Mouse (Mus musculus) liver, embryonic 16.5 days (tissue): ENCODE measurements around the gene Mpp4. TPM values are rescaled to one million over a fixed set of nuclear protein-coding genes. Genes with fewer than 3 reads are reported as not detected.
A peak's percentile ranks its signal among the peaks of the same experiment; 100 is the strongest.

ENCODE experiments used
- ATAC-seq: fragments of 200-750 bp; cut with Nextera tagmentation; 2 replicates; pipeline ENCODE4 v1.8.0; 2017; ENCODE audit warnings: low read depth, mild to moderate bottlenecking, moderate number of reproducible peaks, moderate library complexity
- H3K27ac ChIP-seq: fragments of 300-500 bp; sonication (generic); 2 replicates; pipeline ENCODE4 v1.5.1; 2014; ENCODE audit warnings: mild to moderate bottlenecking, low read length
- H3K27me3 ChIP-seq: fragments of 300-500 bp; sonication (generic); 2 replicates; pipeline ENCODE4 v1.6.1; 2014; ENCODE audit warnings: low read depth, low read length, mixed read lengths; ENCODE audit not compliant: control insufficient read depth, insufficient read depth
- H3K36me3 ChIP-seq: fragments of 300-500 bp; sonication (generic); 2 replicates; pipeline ENCODE4 v1.6.1; 2014; ENCODE audit warnings: mild to moderate bottlenecking; ENCODE audit not compliant: control insufficient read depth, insufficient read depth
- H3K4me1 ChIP-seq: fragments of 300-500 bp; sonication (generic); 2 replicates; pipeline ENCODE4 v1.6.1; 2014; ENCODE audit warnings: low read depth, low read length, mixed read lengths; ENCODE audit not compliant: control insufficient read depth
- H3K4me2 ChIP-seq: fragments of 300-500 bp; sonication (generic); 2 replicates; pipeline ENCODE4 v1.6.1; 2014; ENCODE audit warnings: low read depth, low read length, mixed read lengths
- H3K4me3 ChIP-seq: fragments of 300-500 bp; sonication (generic); 2 replicates; pipeline ENCODE4 v1.5.1; 2014; ENCODE audit warnings: low read depth, mild to moderate bottlenecking, low read length
- H3K9ac ChIP-seq: fragments of 300-500 bp; sonication (generic); 2 replicates; pipeline ENCODE4 v1.6.1; 2014; ENCODE audit warnings: low read depth, low read length
- H3K9me3 ChIP-seq: fragments of 300-500 bp; sonication (generic); replicated peaks from 2 replicates; pipeline ENCODE4 v1.6.1; 2016; ENCODE audit warnings: low read length; ENCODE audit not compliant: control insufficient read depth
- WGBS: fragments of 180-500 bp; shearing (Covaris S2); extraction: QIAGEN DNeasy Blood & Tissue Kit; methylation state at CpG from one replicate; pipeline ENCODE4 v1.1.7; 2014; ENCODE audit not compliant: insufficient replicate concordance; 5-methylcytosine and 5-hydroxymethylcytosine counted together
- polyA plus RNA-seq: library from polyadenylated mRNA; unstranded; fragments of >200 nt; fragmentation: Nextera tagmentation; extraction: Ambion mirVana; gene quantifications from 2 replicates; pipeline ENCODE4 v1.2.1, GENCODE M21; 2015

Gene Mpp4
- polyA plus RNA-seq, 1 experiment from 2014 or later: 0.44 TPM

DNA sequence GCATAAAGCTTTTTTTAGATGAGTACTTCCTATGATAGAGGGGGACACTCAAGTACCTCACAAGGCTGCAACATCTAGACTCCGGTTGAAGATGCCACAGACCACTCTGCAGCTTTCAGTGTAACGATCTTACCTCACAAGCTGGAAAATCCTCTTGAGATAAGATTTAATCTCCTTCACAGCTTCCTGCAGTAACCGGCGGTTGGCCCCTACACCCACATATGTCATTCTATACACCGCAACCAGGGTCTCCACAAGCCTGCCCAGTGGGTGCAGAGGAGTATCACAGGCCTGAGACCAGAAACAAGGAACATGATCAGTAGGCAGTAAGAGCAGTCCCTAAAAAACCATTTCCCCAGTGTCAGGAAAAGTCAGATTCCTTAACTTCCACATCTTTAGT, 9.8 kb upstream of the Mpp4 start:
- Histone ChIP-seq H3K4me3 (no peak overlapping the region), H3K36me3 (peaks cover 2% of the 10 kb centered on the region), H3K9me3 (no peaks in the 10 kb centered on the region; the same call in 1 of the 2 replicates), H3K4me1 (peaks cover 11% of the 10 kb centered on the region), H3K9ac (no peak overlapping the region), H3K27ac (no peak overlapping the region), H3K4me2 (no peak overlapping the region), H3K27me3 (no peaks in the 10 kb centered on the region)
- WGBS: 24% methylated on average over 5 of the region's 5 CpGs
- ATAC-seq: no peak

DNA sequence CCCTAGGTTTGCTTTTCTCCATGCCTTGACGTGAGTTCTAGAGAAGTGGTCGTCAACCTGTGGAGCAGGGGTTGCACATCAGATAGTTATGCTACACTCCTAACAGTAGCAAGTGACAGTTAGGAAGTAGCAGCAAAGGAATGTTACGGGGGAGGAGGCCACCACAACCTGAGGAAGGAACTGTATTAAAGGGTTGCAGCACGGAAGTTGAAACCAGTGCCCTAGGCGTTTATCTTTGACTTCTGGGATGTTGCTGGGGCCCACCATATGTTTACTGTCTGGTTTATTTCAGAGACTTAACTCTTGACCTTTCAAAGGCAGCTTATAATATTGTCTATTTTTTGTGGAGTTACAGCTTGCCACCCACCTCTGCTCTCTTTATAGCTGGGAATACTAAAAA, 8.7 kb upstream of the Mpp4 start:
- peak overlapping the region; percentile 33 for H3K27ac ChIP-seq
- no peaks in the 10 kb centered on the region for H3K27me3 ChIP-seq
- peaks cover 4% of the 10 kb centered on the region for H3K36me3 ChIP-seq
- WGBS: 13% methylated on average over 5 of the region's 5 CpGs
- no peak overlapping the region for H3K4me2 ChIP-seq
- H3K4me1 ChIP-seq: peaks cover 11% of the 10 kb centered on the region
- no peaks in the 10 kb centered on the region; the same call in 1 of the 2 replicates for H3K9me3 ChIP-seq
- H3K4me3 ChIP-seq: no peak overlapping the region
- no peak for ATAC-seq
- no peak overlapping the region for H3K9ac ChIP-seq

DNA sequence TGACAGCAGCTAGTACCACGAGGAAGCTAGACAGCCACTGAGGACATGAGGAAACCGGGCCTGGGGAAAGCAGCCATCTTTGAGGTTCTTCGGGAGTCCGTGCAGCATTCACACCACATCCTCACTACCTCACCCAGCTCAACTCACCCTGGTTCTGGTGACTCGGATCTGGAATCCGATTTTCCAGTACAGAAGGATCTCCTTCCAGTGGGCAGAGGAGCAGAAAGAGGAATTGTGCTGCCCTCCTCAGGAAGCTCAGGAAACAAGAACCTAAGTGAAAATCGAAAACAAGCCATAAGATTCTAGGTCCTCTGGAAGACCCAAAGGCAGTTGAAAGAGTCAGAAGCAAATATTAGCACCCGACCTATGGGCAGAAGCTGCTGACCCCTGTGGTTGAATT, 7.1 kb upstream of the Mpp4 start:
- Histone ChIP-seq H3K4me2 (no peak overlapping the region), H3K9me3 (no peaks in the 10 kb centered on the region), H3K27me3 (no peaks in the 10 kb centered on the region), H3K4me3 (no peak overlapping the region), H3K36me3 (peaks cover 4% of the 10 kb centered on the region), H3K27ac (no peak overlapping the region), H3K4me1 (peaks cover 11% of the 10 kb centered on the region), H3K9ac (no peak overlapping the region)
- WGBS: 59% methylated on average over 8 of the region's 8 CpGs
- ATAC-seq: no peak

DNA sequence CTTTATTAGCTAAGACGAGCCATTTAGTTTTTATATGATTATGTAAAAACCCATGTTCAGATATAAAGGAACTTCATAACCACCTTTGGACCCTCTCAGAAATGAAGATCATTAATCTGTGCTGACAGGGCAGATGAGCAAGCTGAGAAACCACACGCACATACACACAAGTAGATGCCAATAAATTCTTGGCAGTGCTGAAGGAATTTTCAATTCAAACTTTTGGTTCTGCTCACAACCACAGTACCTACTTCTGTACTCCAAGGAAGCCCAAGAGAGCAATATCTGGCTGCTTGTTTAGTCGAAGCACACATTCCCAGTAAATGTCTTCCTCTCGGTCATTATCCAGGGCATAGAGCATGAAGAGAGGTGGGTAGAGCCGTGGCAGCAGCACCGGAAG, 6.4 kb upstream of the Mpp4 start:
- no peak for ATAC-seq
- Histone ChIP-seq H3K9me3 (no peaks in the 10 kb centered on the region), H3K4me2 (no peak overlapping the region), H3K4me1 (peaks cover 11% of the 10 kb centered on the region), H3K4me3 (no peak overlapping the region), H3K36me3 (peaks cover 4% of the 10 kb centered on the region), H3K27me3 (no peaks in the 10 kb centered on the region), H3K9ac (no peak overlapping the region), H3K27ac (no peak overlapping the region)
- WGBS: 63% methylated on average over 6 of the region's 6 CpGs

DNA sequence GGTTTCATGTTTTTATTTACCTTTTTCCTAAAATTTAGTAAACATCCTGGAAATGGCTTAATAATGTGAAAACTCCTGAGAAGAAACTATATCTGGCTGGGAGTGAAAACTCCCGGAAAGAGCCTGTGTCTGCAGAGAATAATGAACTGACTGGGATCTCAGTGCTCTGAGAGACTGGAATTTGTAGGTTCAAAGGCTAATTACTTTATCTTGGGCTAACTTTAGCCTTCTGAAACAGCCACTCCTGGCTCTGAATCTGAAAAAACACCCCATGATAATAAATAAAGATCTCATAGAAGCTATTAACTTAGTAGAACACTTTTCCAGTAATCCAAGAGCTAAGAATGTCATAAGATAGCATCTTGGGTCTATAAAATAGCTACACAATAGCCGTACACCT, 5.4 kb upstream of the Mpp4 start:
- ATAC-seq: no peak

DNA sequence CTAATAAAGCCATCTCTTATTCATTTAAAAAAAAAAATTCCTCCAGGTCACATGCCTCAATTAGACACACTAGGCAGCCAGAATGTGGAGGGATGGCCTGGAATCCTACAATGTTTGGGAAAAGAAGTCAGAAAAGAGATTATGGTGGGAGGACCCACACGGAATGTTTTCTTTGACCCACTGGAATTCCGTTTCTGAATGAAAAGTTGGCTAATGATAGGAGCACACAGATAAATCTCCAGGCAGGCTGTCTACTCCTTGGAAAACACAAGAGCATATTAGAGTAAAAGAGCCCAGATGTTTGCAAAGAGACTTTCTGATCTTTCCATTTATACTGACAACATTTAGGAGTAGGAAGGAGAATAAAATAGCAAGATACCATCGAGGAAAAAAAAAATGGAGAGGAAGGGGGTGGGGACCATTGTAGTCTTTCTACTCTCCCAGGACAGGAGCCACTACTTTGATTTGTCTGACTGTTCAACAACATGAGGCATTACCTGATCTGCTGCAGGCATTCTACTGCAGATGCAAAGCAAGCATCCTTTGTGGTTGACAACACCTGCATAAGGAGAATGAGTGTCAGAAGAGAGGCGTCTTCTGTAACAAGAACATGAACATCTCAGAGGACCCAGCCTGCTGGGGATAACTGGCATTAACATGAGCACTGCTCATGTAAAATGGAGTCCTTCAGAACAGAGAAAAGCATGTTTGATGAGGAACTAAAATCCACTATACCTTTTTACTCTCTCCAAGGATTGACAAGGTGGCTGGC, 4.7 kb upstream of the Mpp4 start:
- 67% methylated on average over 4 of the region's 4 CpGs for WGBS
- H3K9ac ChIP-seq: no peak overlapping the region
- H3K27ac ChIP-seq: no peak overlapping the region
- H3K36me3 ChIP-seq: peaks cover 4% of the 10 kb centered on the region
- no peaks in the 10 kb centered on the region for H3K9me3 ChIP-seq
- no peaks in the 10 kb centered on the region for H3K27me3 ChIP-seq
- no peak overlapping the region for H3K4me2 ChIP-seq
- no peak for ATAC-seq
- peaks cover 7% of the 10 kb centered on the region for H3K4me1 ChIP-seq
- no peak overlapping the region for H3K4me3 ChIP-seq

More for the DNA sequence above, 5.4 kb upstream of the Mpp4 start:
- H3K27me3 ChIP-seq: no peaks in the 10 kb centered on the region
- WGBS: 68% methylated on average over 2 of the region's 2 CpGs
- H3K9ac ChIP-seq: no peak overlapping the region
- peaks cover 4% of the 10 kb centered on the region for H3K36me3 ChIP-seq
- H3K4me3 ChIP-seq: no peak overlapping the region
- H3K4me2 ChIP-seq: no peak overlapping the region
- H3K4me1 ChIP-seq: peaks cover 11% of the 10 kb centered on the region
- H3K9me3 ChIP-seq: no peaks in the 10 kb centered on the region
- no peak overlapping the region for H3K27ac ChIP-seq

DNA sequence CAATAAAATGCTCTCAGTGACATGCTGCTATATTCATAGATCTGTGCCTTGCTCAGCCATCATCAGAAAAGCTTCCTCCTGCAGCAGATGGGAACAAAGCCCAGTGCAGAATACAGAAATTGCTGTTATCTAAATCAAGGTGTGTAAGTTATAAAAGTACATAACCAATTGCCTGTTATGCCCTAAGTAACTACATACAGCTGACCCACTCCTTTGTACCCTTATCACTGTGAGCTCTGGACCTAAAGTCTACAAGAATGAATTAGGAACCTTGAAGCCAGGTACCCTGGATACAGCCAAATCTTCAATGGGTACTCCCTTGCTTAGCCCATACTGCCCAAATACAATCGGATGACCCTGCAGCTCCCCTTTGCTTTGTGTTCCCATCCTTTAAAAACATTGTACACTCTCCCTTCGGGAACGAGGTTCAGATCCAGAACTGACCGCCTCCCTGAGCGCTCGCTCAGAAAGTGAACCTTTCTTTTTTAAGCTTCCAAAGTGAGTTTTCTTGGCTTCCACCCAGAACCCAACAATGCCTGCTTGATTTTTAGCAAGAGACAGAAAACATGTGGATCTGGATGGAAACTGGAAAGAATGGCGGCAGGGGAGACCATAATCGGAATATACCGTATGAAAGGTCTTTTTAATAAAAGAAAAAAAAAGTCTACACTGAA, 3.2 kb upstream of the Mpp4 start:
- Histone ChIP-seq H3K4me3 (no peak overlapping the region), H3K27me3 (no peaks in the 10 kb centered on the region), H3K36me3 (peaks cover 4% of the 10 kb centered on the region; the same call in 1 of the 2 replicates), H3K27ac (no peak overlapping the region), H3K4me2 (no peak overlapping the region), H3K9ac (no peak overlapping the region), H3K9me3 (no peaks in the 10 kb centered on the region), H3K4me1 (no peaks in the 10 kb centered on the region)
- 88% methylated on average over 9 of the region's 9 CpGs for WGBS
- no peak for ATAC-seq

DNA sequence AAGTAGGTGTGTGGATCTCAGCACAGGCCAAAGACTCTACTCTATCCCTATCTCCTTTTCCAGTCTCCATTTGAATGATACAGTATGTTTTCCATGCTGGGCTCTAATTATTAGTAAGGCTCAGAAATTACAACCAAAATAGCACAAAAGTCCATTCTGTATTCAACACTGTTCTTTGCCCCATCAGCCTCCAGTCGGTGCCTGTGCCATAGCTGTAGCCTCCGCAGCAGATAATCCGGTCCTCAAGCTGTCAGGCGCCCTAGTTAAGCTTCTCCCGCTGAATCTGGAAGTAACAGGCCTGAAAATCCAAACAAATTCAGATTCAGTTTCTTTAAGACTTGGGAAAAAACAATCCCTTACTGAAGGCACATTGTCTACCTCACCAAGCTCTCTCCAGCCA, 729 bp upstream of the Mpp4 start:
- Histone ChIP-seq H3K4me2 (no peak overlapping the region), H3K36me3 (peaks cover 4% of the 10 kb centered on the region; the same call in 1 of the 2 replicates), H3K4me3 (no peak overlapping the region), H3K9ac (no peak overlapping the region), H3K4me1 (no peaks in the 10 kb centered on the region), H3K27ac (no peak overlapping the region), H3K27me3 (no peaks in the 10 kb centered on the region), H3K9me3 (no peaks in the 10 kb centered on the region)
- ATAC-seq: no peak
- 77% methylated on average over 5 of the region's 5 CpGs for WGBS

DNA sequence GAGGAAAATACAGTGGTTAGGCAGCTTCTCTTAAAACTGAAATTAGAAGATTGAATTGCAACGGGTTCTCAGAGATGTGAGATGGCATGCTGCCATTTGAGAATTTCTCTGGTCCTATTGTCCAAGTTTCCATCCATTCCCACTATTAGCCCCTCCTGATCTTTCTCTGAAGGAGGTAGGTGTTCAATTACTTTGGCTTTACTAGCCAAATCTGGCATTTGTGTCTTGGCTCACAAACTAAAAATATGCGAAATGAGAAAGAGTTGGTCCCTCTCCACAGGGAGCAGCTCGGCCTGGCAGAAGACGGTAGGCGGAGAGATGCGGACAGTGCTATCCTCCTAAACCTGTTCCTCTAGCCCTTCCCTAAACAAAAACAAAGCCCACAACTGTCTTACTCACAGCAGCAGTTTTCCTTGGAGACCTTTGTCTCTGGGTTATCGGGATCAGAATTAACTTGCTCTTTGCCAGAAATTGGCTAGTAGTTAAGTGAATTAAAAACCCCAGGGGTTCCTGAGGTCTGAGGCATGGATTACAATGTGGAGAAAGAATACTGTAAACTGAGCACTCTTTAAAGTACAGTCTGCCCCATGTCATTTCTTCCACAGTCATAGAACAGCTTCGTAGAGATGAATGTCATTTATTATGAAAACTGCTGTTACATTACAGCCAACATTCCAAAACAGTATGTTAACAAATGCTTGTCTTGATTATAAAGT, 722 bp downstream of the Mpp4 start:
- 73% methylated on average over 8 of the region's 8 CpGs for WGBS

More for the DNA sequence above, 722 bp downstream of the Mpp4 start:
- no peak overlapping the region for H3K9ac ChIP-seq
- peaks cover 4% of the 10 kb centered on the region; the same call in 1 of the 2 replicates for H3K36me3 ChIP-seq
- no peaks in the 10 kb centered on the region for H3K9me3 ChIP-seq
- H3K27ac ChIP-seq: no peak overlapping the region
- ATAC-seq: no peak
- no peaks in the 10 kb centered on the region for H3K4me1 ChIP-seq
- H3K4me3 ChIP-seq: no peak overlapping the region
- H3K4me2 ChIP-seq: no peak overlapping the region
- H3K27me3 ChIP-seq: no peaks in the 10 kb centered on the region
